ENCODE assay signal across 24 mouse cellular contexts in genomic region chr8:46469071-46469769, GRCm38 (mm10). TPM values are rescaled to one million over a fixed set of nuclear protein-coding genes. Genes with fewer than 3 reads are reported as not detected.
DNase-seq lines count a peak whose midpoint lies in the region; TF ChIP-seq lines count a peak whose summit lies in the region.
"Had no signal": no experiment of that assay in that cellular context is flagged by ENCODE, and none has a peak within 500 bp of the region (broad histone marks: within the 10 kb centered on the region; RNA-seq: fewer than 3 reads in every experiment).

No protein-coding gene starts in this region.

- H3K4me1 ChIP-seq in CH12.LX (ENCODE audit: control insufficient read depth in 1 of 2, insufficient read depth in 2 of 2) = peaks cover 3 to 43% of the 10 kb centered on the region in 2 experiments
- H3K4me1 ChIP-seq in brown adipose tissue, adult 24 weeks (ENCODE audit: control insufficient read depth, insufficient read depth, insufficient read length, low read length) = no peaks in the 10 kb centered on the region
- H3K4me1 ChIP-seq: limb, embryonic 12.5 days had no signal

- dilution Hi-C loops in CH12.LX (cut with MboI; ENCODE audit: extremely low pct_ligation_motif_present, extremely low pct_unique_long_range_greater_than_20kb, low sequenced_read_pairs) = no loop called here

- H3K27ac ChIP-seq in CH12.LX (ENCODE audit: insufficient read depth, low read depth) = no peak overlapping the region
- peak overlapping the region; percentile 67 for H3K27ac ChIP-seq in brown adipose tissue, adult 24 weeks (replicated peaks; ENCODE audit: low read depth, low read length)
- H3K27ac ChIP-seq: embryonic facial prominence, embryonic 12.5 days; forebrain, embryonic 15.5 days; limb, embryonic 12.5 days; lung, embryonic 15.5 days; midbrain, embryonic 10.5 days; neural tube, embryonic 13.5 days had no signal

- no peak for TF ChIP-seq RAD21 in CH12.LX (IDR thresholded peaks at IDR 0.05; ENCODE audit: low read depth, low read length)

- no peak overlapping the region for H3K9ac ChIP-seq in CH12.LX (ENCODE audit: insufficient read depth, low read depth)
- H3K9ac ChIP-seq: embryonic facial prominence, embryonic 12.5 days; forebrain, embryonic 15.5 days; hindbrain, embryonic 13.5 days; kidney, embryonic 15.5 days; limb, embryonic 12.5 days; liver, embryonic 15.5 days; lung, embryonic 15.5 days; neural tube, embryonic 13.5 days had no signal

- peak; percentile 23; the same call in 1 of the 2 replicates for TF ChIP-seq EP300 in CH12.LX (IDR thresholded peaks at IDR 0.05; ENCODE audit: low read length)

- H3K36me3 ChIP-seq in CH12.LX (replicated peaks in 1 of 2; ENCODE audit: control insufficient read depth in 1 of 2, insufficient read depth in 1 of 2, low read length in 1 of 2) = peaks cover 0 to 5% of the 10 kb centered on the region in 2 experiments
- H3K36me3 ChIP-seq: embryonic facial prominence, embryonic 12.5 days; forebrain, embryonic 15.5 days; hindbrain, embryonic 13.5 days; kidney, embryonic 15.5 days; limb, embryonic 12.5 days; lung, embryonic 15.5 days; midbrain, embryonic 10.5 days; neural tube, embryonic 13.5 days had no signal

- no peak for TF ChIP-seq CTCF in CH12.LX (conservative IDR thresholded peaks at IDR 0.05 in 1 of 2, IDR thresholded peaks at IDR 0.05 in 1 of 2; ENCODE audit: low read depth in 2 of 2, low read length in 2 of 2)

- in situ Hi-C loops in CH12.LX (cut with MboI; ENCODE audit: low pct_ligation_motif_present, low pct_unique_long_range_greater_than_20kb, low sequenced_read_pairs) = no loop called here

- no peak for TF ChIP-seq POLR2A in CH12.LX (IDR thresholded peaks at IDR 0.05; ENCODE audit: low read depth, low read length)

- H3K4me3 ChIP-seq in CH12.LX (replicated peaks in 1 of 3; ENCODE audit: low read depth in 2 of 3, low read length in 2 of 3, poor library complexity in 1 of 3) = no peak overlapping the region
- no peak overlapping the region for H3K4me3 ChIP-seq in brown adipose tissue, adult 24 weeks (ENCODE audit: insufficient read depth, low read depth, low read length)
- H3K4me3 ChIP-seq: embryonic facial prominence, embryonic 12.5 days; forebrain, embryonic 15.5 days; hindbrain, embryonic 13.5 days; kidney, embryonic 15.5 days; limb, embryonic 12.5 days; liver, embryonic 15.5 days; lung, embryonic 15.5 days; midbrain, embryonic 10.5 days; neural tube, embryonic 13.5 days had no signal

- H3K4me2 ChIP-seq in CH12.LX (ENCODE audit: insufficient read depth, low read depth, poor library complexity, severe bottlenecking) = no peak overlapping the region
- H3K4me2 ChIP-seq: embryonic facial prominence, embryonic 12.5 days; forebrain, embryonic 15.5 days; heart, embryonic 11.5 days; hindbrain, embryonic 13.5 days; kidney, embryonic 15.5 days; limb, embryonic 12.5 days; liver, embryonic 15.5 days; lung, embryonic 15.5 days; neural tube, embryonic 13.5 days had no signal

- H3K27me3 ChIP-seq in CH12.LX (replicated peaks) = no peaks in the 10 kb centered on the region
- H3K27me3 ChIP-seq: kidney, embryonic 15.5 days; liver, embryonic 15.5 days; lung, embryonic 15.5 days had no signal

- no peaks in the 10 kb centered on the region; the same call in 1 of the 2 replicates for H3K79me2 ChIP-seq in CH12.LX (replicated peaks; ENCODE audit: control insufficient read depth, extremely low read depth, insufficient read depth, poor library complexity, severe bottlenecking)

- peak; percentile 6 for DNase-seq in kidney, adult 9 months
- DNase-seq in kidney, adult 18-20 months = no peak
- peak; percentile 74 for DNase-seq in 3134 (ENCODE audit: extremely low read depth, insufficient read length, low spot score)
- DNase-seq in CH12.LX (ENCODE audit: extremely low read depth) = peak; percentile 50
- DNase-seq in urinary bladder, postnatal 14 days (ENCODE audit: low spot score) = no peak
- DNase-seq in adrenal gland, adult 8-10 months = no peak
- DNase-seq: B cell, adult 2 months; cerebellum, adult 11 months; cerebellum, adult 9-11 months; embryo, embryonic 11 days; heart, postnatal 36 days; right cerebral cortex, postnatal 4 days had no signal

- no peaks in the 10 kb centered on the region for H3K9me3 ChIP-seq in CH12.LX (replicated peaks; ENCODE audit: low read length)
- H3K9me3 ChIP-seq: embryonic facial prominence, embryonic 12.5 days; forebrain, embryonic 15.5 days; G1E; hindbrain, embryonic 13.5 days; kidney, embryonic 15.5 days; limb, embryonic 12.5 days; liver, embryonic 15.5 days; lung, embryonic 15.5 days; midbrain, embryonic 10.5 days; neural tube, embryonic 13.5 days had no signal

TF ChIP-seq in CH12.LX, 34 proteins besides CTCF, POLR2A, EP300 and RAD21:
- peak; percentile 10; the same call in 1 of the 2 replicates for TF ChIP-seq BHLHE40 (IDR thresholded peaks at IDR 0.05; ENCODE audit: low read depth, low read length)
- no peak for TF ChIP-seq ELF1 (IDR thresholded peaks at IDR 0.05; ENCODE audit: low read depth, low read length)
- TF ChIP-seq ETS1 (conservative IDR thresholded peaks at IDR 0.05; ENCODE audit: low read depth, low read length) = peak; percentile 46

RNA-seq across cellular contexts. Expression of gene Acsl1, which starts 1.6 kb away (rescaled TPM):
- total RNA-seq in CH12.LX (2012; rRNA removed) = 8.7 and 11.2 TPM in 2 replicates
- 19.5 and 20.6 TPM in 2 replicates for total RNA-seq in CH12.LX (2014; rRNA removed)
- polyA plus RNA-seq in CH12.LX (2012; ENCODE audit: insufficient read length, low read depth) = 24.3 and 27.9 TPM in 2 replicates
- polyA plus RNA-seq in brown adipose tissue, adult 24 weeks (2012; ENCODE audit: insufficient read depth, insufficient read length, missing spikeins) = 734 and 1,073 TPM in 2 replicates
- 100 to 1,000 TPM; 168 to 361 (median 321) TPM for total RNA-seq in adrenal gland, adult 8-10 months (2022)

Comparison
In these comparisons a context has a peak if more than half of its experiments do, and no peak if none do; other contexts are left out.
1. DNase-seq: peak in kidney, adult 9 months (single experiment), 3134 (single experiment) and CH12.LX (single experiment); none in kidney, adult 18-20 months (single experiment), urinary bladder, postnatal 14 days (single experiment) and adrenal gland, adult 8-10 months (single experiment).
2. RNA of gene Acsl1, which starts 1.6 kb away (total RNA-seq): 168 to 361 TPM in adrenal gland, adult 8-10 months; 8.7 to 20.6 TPM in CH12.LX; every median in the first group is over 4 times any median in the second.